Mouse (Mus musculus): ENCODE measurements around the gene Cux1. TPM values are rescaled to one million over a fixed set of nuclear protein-coding genes. Genes with fewer than 3 reads are reported as not detected.

The Cux1 gene
- polyA plus RNA-seq, 1 experiment from 2014 or later = 68.9 TPM

DNA sequence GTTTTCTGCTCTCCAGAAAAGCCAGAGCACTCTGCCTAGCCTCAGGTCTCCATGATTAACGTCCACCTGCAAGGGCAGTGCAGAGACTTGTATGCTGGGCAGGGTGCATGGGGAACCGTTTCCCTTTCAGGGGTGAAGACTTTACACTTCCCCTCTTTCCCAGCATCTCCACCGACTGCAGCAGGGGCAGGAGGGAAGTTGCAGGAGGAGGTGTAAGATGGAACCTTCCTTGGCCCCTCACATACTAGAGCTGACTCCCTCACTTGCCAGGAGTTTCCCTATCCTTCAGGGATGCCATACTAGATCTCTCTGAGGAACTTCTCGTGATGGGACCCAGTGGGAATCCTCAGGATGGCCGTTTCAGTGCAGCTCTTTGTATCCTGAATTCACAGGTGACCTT lies 356.7 kb downstream of the Cux1 start:
- no peak for ATAC-seq (ENCODE audit: extremely low read depth, insufficient number of reproducible peaks, low FRiP score, low TSS enrichment)
- no peaks in the 10 kb centered on the region for H3K27me3 ChIP-seq (replicated peaks)
- H3K9ac ChIP-seq = no peak overlapping the region
- H3K27ac ChIP-seq (replicated peaks) = no peak overlapping the region
- H3K9me3 ChIP-seq = peaks cover 4% of the 10 kb centered on the region; the same call in 1 of the 2 replicates
- H3K36me3 ChIP-seq = no peaks in the 10 kb centered on the region
- no peak overlapping the region for H3K4me3 ChIP-seq
- H3K4me1 ChIP-seq = no peaks in the 10 kb centered on the region
- H3K4me2 ChIP-seq = no peak overlapping the region
- WGBS = 64% methylated on average over 5 of the region's 5 CpGs

GRCm38 (mm10) chr5:136201832-136202231 lies 365.5 kb downstream of the Cux1 start:
- ATAC-seq (ENCODE audit: extremely low read depth, insufficient number of reproducible peaks, low FRiP score, low TSS enrichment) = no peak
- Histone ChIP-seq H3K9ac (no peak overlapping the region), H3K9me3 (no peaks in the 10 kb centered on the region), H3K27me3 (replicated peaks) (no peaks in the 10 kb centered on the region), H3K27ac (replicated peaks) (no peak overlapping the region), H3K4me1 (peaks cover 12% of the 10 kb centered on the region), H3K4me3 (no peak overlapping the region), H3K4me2 (no peak overlapping the region), H3K36me3 (peaks cover 5% of the 10 kb centered on the region)
- WGBS = 26% methylated on average over 7 of the region's 7 CpGs

GRCm38 (mm10) chr5:136199526-136199925 lies 367.8 kb downstream of the Cux1 start:
- no peaks in the 10 kb centered on the region for H3K9me3 ChIP-seq
- peak overlapping the region; percentile 95 for H3K4me2 ChIP-seq
- H3K9ac ChIP-seq = peak overlapping the region; percentile 94
- H3K4me1 ChIP-seq = peaks cover 12% of the 10 kb centered on the region
- H3K27me3 ChIP-seq (replicated peaks) = no peaks in the 10 kb centered on the region
- H3K27ac ChIP-seq (replicated peaks) = peak overlapping the region; percentile 75
- ATAC-seq (ENCODE audit: extremely low read depth, insufficient number of reproducible peaks, low FRiP score, low TSS enrichment) = no peak
- H3K36me3 ChIP-seq = peaks cover 28% of the 10 kb centered on the region
- 35% methylated on average over 11 of the region's 11 CpGs for WGBS
- H3K4me3 ChIP-seq = peak overlapping the region; percentile 93

DNA sequence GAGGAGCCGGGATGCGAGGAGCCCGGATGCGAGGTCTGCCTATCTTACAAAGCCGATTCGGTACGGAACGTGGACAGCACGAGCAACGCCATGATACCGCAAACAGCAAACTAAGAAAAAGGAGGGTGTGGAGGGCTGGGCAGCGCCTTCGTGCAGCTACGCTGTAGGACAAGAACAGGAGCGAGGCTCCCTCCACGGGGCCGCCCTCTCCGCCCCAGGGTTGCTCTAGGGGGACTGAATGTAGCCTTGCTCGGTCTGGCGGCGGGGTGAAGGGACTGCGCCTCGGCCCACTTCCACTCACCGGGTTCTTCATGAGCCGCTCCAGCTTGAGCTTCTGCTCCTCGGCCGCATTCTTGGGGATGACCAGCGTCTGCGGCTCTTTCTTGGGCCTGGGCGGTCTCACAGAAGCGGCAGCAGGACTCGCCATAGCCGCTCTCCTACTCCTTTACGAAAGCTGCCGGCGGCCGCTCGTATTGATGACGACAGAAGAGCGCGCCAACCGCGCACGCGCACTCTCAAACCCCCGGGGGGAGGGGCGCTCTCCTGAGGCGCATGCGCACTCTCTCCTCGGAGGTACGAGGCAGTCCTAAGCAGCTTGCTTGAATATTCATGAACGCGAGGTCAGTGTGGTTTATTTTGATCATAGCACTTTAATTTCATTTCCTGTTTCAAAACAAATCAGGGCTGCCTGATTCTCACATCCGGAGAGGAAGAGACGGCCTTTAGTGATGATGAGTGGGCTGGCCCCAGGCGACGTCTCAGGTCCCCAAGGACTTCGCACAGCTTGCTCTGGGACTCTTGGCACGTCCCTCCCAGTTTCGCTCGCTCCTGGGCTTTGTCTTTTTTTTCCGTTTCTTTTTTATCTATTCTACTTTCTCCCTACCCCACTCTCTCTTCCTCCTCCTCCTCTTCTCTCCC lies 368.6 kb downstream of the Cux1 start, which contains the start of gene Prkrip1:
TSS of gene Prkrip1 (minus strand) at position 490 of the 918 bp plus-strand sequence.
- WGBS = under 1% methylated on average over 62 of the region's 62 CpGs
- H3K4me3 ChIP-seq = peak within 1 kb of the TSS; percentile 93
- ATAC-seq (ENCODE audit: extremely low read depth, insufficient number of reproducible peaks, low FRiP score, low TSS enrichment) = peak; percentile 85

More for the DNA sequence above, 368.6 kb downstream of the Cux1 start, which contains the start of gene Prkrip1:
- H3K36me3 ChIP-seq = peaks cover 36% of the 10 kb centered on the region
- H3K9me3 ChIP-seq = no peaks in the 10 kb centered on the region
- H3K4me1 ChIP-seq = peaks cover 12% of the 10 kb centered on the region
- peak within 1 kb of the TSS; percentile 95 for H3K4me2 ChIP-seq
- peak within 1 kb of the TSS; percentile 94 for H3K9ac ChIP-seq
- peak within 1 kb of the TSS; percentile 75 for H3K27ac ChIP-seq (replicated peaks)
- H3K27me3 ChIP-seq (replicated peaks) = no peaks in the 10 kb centered on the region

Small RNAs within 50 kb of the gene (microRNA-seq; reads per million reads assigned to microRNA genes)
- gene Mir721 = not detected

Other genes starting within 250 kb of the Cux1 start
- not detected in 2 replicates for gene Myl10, start 125.7 kb upstream of the Cux1 start, polyA plus RNA-seq (2015; fragmentation: Nextera tagmentation; extraction: Ambion mirVana)